Mouse (Mus musculus) NIH3T3 (cell line): Measurements from ENCODE around the gene Ahnak2.
A peak's percentile ranks its signal among the peaks of the same experiment; 100 is the strongest.

ENCODE experiments used
- DNase-seq: peaks from one replicate; pipeline ENCODE4 v3.0.0-alpha.2; 2012; ENCODE audit warnings: low read depth

The Ahnak2 gene

GRCm38 (mm10) chr12:112734881-112735655 is 67.4 kb downstream of the Ahnak2 start:
- DNase-seq, result no peak

DNA sequence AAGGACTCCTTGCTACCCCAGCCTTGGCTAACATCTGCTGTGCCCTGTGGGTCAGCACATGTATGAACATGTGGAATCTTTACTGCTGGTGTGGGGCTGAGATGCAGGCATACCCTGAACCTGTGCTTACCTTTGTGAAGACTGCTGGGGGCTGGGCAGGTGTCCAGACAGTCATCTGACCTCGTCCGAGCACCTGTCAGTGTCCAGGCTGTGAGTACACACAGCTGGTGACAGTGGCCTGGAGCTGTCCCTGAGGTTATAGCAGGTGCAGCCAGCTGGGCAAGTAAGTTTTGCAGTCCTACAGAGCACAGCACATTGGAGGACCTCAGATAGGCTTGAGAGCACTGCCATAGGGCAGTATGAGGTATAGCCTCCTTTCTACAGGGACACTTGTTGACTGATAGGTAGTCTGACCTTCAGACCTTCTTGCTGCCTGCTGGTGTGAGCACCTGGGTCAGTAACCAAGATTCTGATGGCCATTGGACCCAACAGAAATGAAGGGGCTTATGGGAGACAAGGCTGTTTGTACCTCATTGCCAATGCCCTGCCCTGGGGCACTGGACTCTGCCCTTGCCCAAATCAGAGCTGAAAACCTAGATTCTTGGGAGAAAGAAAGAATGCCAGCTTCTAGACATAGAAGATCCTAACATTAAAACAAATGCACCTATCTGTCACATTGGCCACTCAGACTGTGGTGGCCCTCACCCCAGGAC is 68.2 kb downstream of the Ahnak2 start:
- no peak for DNase-seq

DNA sequence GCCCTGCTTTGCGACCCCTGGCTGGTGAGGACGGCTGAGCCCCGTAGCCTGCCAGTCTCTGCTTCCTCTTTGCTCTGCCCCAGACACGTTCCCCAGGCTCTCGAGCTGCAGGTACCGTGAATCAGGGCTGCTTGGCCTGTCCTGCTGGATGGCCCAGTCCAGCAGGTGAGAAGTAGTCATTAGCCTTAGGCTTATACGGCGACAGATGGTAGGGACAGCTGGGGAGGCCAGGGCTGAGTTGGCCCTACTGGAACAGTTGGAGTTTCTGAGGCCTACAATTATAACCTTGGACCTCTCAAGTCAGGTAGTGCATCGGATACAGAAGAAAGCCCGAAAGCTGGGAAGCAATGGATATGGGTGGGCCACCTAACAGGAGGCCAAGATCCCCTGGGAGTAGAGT is 69.9 kb downstream of the Ahnak2 start:
- DNase-seq, result no peak

- DNase-seq, result no peak
These were observed 71.6 kb downstream of the Ahnak2 start for GRCm38 (mm10) chr12:112730808-112731207.

DNA sequence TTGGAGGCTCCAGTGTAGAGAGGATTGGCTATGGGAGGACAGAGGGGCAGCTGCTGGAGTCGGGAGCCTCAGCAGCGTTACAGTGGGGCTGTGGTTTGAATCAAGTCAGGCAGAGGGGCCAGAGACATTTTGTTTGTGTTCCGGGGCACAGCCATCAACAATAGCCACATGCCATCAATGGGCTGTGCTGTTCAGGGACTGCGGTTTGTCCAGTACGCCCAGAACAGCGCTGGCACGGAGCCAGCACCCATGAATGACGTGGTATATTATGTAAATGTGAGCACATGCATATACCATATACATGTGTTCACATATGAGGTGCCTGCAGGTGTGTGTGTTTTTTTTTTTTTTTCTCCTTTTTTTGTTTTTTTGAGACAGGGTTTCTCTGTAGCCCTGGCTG is 74.7 kb downstream of the Ahnak2 start:
- DNase-seq, result peak; percentile 50

GRCm38 (mm10) chr12:112724077-112724805 is 78.2 kb downstream of the Ahnak2 start:
- peak; percentile 89 for DNase-seq

DNA sequence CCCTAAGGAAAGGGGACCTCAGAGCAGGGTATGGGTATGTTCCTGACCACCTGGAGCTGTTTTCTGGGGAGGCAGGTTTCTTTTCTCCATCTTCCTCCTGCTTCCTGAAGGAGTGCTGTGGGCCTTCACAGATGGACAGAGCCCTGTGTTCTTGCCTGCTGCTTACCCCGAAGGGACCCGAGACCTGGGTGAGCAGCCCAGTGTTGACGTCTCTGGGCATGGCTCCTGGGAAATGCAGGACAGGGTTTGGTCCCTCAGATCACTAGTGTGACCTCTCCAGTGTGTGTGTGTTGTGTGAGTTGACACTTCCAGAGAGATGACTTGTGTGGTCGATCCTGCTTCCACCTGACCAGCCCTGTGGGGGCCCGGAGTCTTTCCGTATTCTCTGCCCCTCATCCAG is 79.0 kb downstream of the Ahnak2 start:
- DNase-seq, result no peak

DNA sequence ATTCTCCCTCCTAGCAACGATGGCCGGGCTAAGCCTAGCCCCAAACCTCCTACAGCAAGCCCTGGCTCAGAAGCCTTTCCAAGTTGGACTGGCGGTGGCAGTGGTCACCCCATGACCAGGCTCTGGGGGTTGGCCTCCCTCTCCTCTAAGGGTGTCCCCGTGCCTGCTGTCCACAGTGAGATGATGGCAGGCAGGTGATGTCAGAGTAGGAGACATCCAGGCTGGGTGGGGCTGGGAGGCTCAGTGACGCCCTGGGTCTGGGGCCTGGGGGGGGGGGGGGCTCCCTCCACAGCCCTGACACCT is 79.5 kb downstream of the Ahnak2 start:
- DNase-seq, result no peak

- DNase-seq, result peak; percentile 84
These were observed 80.0 kb downstream of the Ahnak2 start for GRCm38 (mm10) chr12:112722240-112723027.
